Mouse (Mus musculus) cerebellum, adult 2 months (tissue): ENCODE data around the gene Ppm1l.
"Not testable (repeated sequence)": the region's sequence is repeated elsewhere in the genome, so short reads cannot be mapped to it uniquely, and the experiment has no call there.

Source experiments
- CTCF ChIP-seq: fragments of 200-500 bp; IDR thresholded peaks from 2 replicates; pipeline ENCODE4 v1.5.1; 2011; ENCODE audit warnings: low read depth, mild to moderate bottlenecking, control low read depth, low read length, moderate library complexity, borderline replicate concordance; ENCODE audit not compliant: insufficient read depth
- POLR2A ChIP-seq: fragments of 200-500 bp; IDR thresholded peaks from 2 replicates; pipeline ENCODE4 v1.6.1; 2011; ENCODE audit warnings: low read length, control low read depth, borderline replicate concordance; ENCODE audit not compliant: insufficient read depth

- not testable (repeated sequence) for TF ChIP-seq POLR2A, CTCF
Measured at GRCm38 (mm10) chr3:69424781-69425180, 108.1 kb downstream of the Ppm1l start.
